Mouse (Mus musculus) heart, embryonic 15.5 days (tissue): ENCODE results near the gene Dazap2. TPM values are rescaled to one million over a fixed set of nuclear protein-coding genes. Genes with fewer than 3 reads are reported as not detected.
A peak's percentile ranks its signal among the peaks of the same experiment; 100 is the strongest.

Experiments
- ATAC-seq: fragments of 200-750 bp; cut with Nextera tagmentation; replicated peaks from 2 replicates; pipeline ENCODE4 v1.8.0; 2017; ENCODE audit warnings: low read depth, moderate TSS enrichment; ENCODE audit not compliant: insufficient number of reproducible peaks, insufficient read depth, low FRiP score
- H3K27ac ChIP-seq: fragments of 300-500 bp; sonication (generic); 2 replicates; pipeline ENCODE4 v1.5.1; 2015; ENCODE audit warnings: mild to moderate bottlenecking, inconsistent platforms
- H3K27me3 ChIP-seq: fragments of 300-500 bp; sonication (generic); 2 replicates; pipeline ENCODE4 v1.6.1; 2015; ENCODE audit warnings: inconsistent platforms
- H3K36me3 ChIP-seq: fragments of 300-500 bp; sonication (generic); 2 replicates; pipeline ENCODE4 v1.6.1; 2015; ENCODE audit warnings: mild to moderate bottlenecking, inconsistent platforms
- H3K4me1 ChIP-seq: fragments of 300-500 bp; sonication (generic); replicated peaks from 2 replicates; pipeline ENCODE4 v1.6.1; 2015; ENCODE audit warnings: inconsistent platforms
- H3K4me2 ChIP-seq: fragments of 300-500 bp; sonication (generic); 2 replicates; pipeline ENCODE4 v1.6.1; 2015; ENCODE audit warnings: inconsistent platforms, mild to moderate bottlenecking, moderate library complexity
- H3K4me3 ChIP-seq: fragments of 300-500 bp; sonication (generic); 2 replicates; pipeline ENCODE4 v1.5.1; 2015; ENCODE audit warnings: mild to moderate bottlenecking, inconsistent platforms
- H3K9ac ChIP-seq: fragments of 300-500 bp; sonication (generic); 2 replicates; pipeline ENCODE4 v1.6.1; 2015; ENCODE audit warnings: mild to moderate bottlenecking, inconsistent platforms
- H3K9me3 ChIP-seq: fragments of 300-500 bp; sonication (generic); replicated peaks from 2 replicates; pipeline ENCODE4 v1.6.1; 2016; ENCODE audit warnings: inconsistent platforms
- WGBS: fragments of 180-500 bp; shearing (Covaris S2); methylation state at CpG from one replicate; pipeline ENCODE4 v1.1.7; 2015; ENCODE audit warnings: mixed read lengths; 5-methylcytosine and 5-hydroxymethylcytosine counted together
- polyA plus RNA-seq: library from polyadenylated mRNA; unstranded; fragments of >200 nt; fragmentation: Nextera tagmentation; extraction: Ambion mirVana; gene quantifications from 2 replicates; pipeline ENCODE4 v1.2.1, GENCODE M21; 2015

Dazap2 gene
- polyA plus RNA-seq, 1 experiment from 2014 or later, result 201 TPM

GRCm38 (mm10) chr15:100627774-100628370 lies 12.7 kb downstream of the Dazap2 start:
- no peaks in the 10 kb centered on the region for H3K36me3 ChIP-seq
- peak overlapping the region; percentile 25; the same call in 1 of the 2 replicates for H3K27ac ChIP-seq
- no peak for ATAC-seq
- no peaks in the 10 kb centered on the region for H3K27me3 ChIP-seq
- H3K9ac ChIP-seq, result no peak overlapping the region
- peaks cover 13% of the 10 kb centered on the region; the same call in 1 of the 2 replicates for H3K4me1 ChIP-seq
- H3K4me3 ChIP-seq, result no peak overlapping the region
- H3K4me2 ChIP-seq, result peak overlapping the region; percentile 11; the same call in 1 of the 2 replicates
- no peaks in the 10 kb centered on the region for H3K9me3 ChIP-seq
- 15% methylated on average over 11 of the region's 11 CpGs for WGBS

DNA sequence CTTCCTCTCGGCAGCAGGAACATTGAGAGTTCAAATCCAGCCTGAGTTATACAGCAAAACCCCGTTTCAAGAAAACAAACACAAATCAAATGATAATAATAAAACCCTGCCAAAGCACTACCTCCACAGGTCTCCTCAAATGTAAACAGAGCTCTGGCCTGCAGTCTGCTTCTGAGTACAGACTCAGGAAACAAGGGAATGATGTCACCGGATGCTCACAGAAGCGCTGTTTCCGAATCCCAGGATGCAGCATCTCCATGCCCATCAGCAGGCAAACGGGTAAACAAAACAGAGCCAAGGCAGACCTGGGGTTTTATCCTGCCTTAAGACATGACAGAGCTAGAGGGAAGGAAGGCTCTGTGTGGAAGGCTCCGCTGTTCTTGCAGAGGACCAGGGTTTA lies 13.6 kb downstream of the Dazap2 start:
- Histone ChIP-seq H3K4me2 (no peak overlapping the region), H3K4me3 (no peak overlapping the region), H3K4me1 (peaks cover 13% of the 10 kb centered on the region; the same call in 1 of the 2 replicates), H3K36me3 (no peaks in the 10 kb centered on the region), H3K9me3 (no peaks in the 10 kb centered on the region), H3K9ac (no peak overlapping the region), H3K27ac (peak overlapping the region; percentile 33; the same call in 1 of the 2 replicates), H3K27me3 (0 out of 2 replicates have a peak, but pooled peaks cover 4% of the 10 kb centered on the region)
- WGBS, result 53% methylated on average over 7 of the region's 7 CpGs
- ATAC-seq, result no peak

GRCm38 (mm10) chr15:100630126-100630525 lies 15.0 kb downstream of the Dazap2 start:
- Histone ChIP-seq H3K4me2 (no peak overlapping the region), H3K9ac (no peak overlapping the region), H3K9me3 (no peaks in the 10 kb centered on the region), H3K4me1 (peaks cover 13% of the 10 kb centered on the region; the same call in 1 of the 2 replicates), H3K36me3 (no peaks in the 10 kb centered on the region), H3K4me3 (no peak overlapping the region), H3K27ac (no peak overlapping the region), H3K27me3 (peaks cover 12% of the 10 kb centered on the region; the same call in 1 of the 2 replicates)
- 71% methylated on average over 3 of the region's 3 CpGs for WGBS
- no peak for ATAC-seq

DNA sequence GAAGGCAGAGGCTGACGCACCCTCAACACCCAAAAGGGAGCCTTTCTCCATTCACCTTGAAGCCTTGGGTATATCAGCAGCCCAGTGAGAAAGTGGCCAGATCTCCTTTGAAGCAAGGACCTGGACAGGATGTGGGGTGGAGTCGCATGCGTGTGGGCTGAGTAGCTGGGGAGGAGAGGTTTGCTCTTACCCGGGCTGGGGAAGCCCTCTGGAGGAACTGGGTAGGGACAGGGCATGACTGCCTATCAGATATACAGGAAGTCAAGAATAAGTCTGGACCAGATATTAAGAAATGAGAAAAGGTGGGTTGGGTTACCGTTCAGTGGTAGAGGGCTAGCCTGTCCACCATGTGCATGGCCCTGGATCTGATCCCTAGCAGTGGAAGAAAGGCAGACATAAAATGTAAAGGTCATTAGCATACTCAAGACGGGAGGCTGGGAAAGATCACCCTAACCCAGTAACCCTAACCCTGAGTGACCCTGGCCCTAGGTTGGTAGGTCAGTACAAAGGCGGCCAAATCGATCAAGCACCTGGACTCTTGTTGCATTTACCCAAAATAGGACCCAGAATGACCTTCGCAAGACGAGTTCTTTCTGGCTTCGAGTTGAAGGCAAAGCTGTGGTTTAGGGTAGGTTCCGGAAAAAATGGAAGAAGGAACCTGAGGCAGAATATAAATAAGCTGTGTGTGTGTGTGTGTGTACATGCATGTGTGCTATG lies 16.5 kb downstream of the Dazap2 start:
- H3K27me3 ChIP-seq, result peaks cover 26% of the 10 kb centered on the region
- no peaks in the 10 kb centered on the region for H3K9me3 ChIP-seq
- H3K4me1 ChIP-seq, result peaks cover 21% of the 10 kb centered on the region
- H3K4me3 ChIP-seq, result no peak overlapping the region
- WGBS, result 72% methylated on average over 12 of the region's 12 CpGs
- no peak for ATAC-seq
- no peak overlapping the region for H3K9ac ChIP-seq
- H3K27ac ChIP-seq, result no peak overlapping the region
- H3K4me2 ChIP-seq, result no peak overlapping the region
- H3K36me3 ChIP-seq, result no peaks in the 10 kb centered on the region

- no peak for ATAC-seq
- H3K4me2 ChIP-seq, result no peak overlapping the region
- 69% methylated on average over 5 of the region's 5 CpGs for WGBS
Measured at GRCm38 (mm10) chr15:100632323-100632722, 17.2 kb downstream of the Dazap2 start.

DNA sequence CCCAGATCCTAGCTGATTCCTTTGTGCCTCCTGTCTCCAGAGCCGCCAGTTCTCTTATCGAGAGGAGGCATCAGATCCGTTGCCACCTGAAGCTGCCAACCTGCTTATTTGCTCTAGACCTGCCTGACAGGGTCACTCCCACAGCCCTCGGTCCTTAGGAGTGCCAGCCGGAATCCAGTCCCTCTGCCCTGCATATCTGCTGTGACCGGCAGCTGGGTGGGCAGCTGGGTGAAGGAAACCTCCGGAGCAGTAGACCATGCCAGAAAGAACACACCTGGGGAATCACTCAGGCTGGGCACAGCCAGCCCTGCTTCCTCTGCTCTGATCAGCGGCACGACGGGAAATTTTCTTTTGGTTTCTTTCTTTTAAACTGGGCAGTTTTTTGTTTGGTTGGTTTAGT lies 18.2 kb downstream of the Dazap2 start:
- no peak for ATAC-seq
- Histone ChIP-seq H3K36me3 (no peaks in the 10 kb centered on the region), H3K4me1 (peaks cover 22% of the 10 kb centered on the region), H3K27ac (no peak overlapping the region), H3K4me2 (no peak overlapping the region), H3K9ac (no peak overlapping the region), H3K4me3 (no peak overlapping the region), H3K9me3 (no peaks in the 10 kb centered on the region), H3K27me3 (peaks cover 42% of the 10 kb centered on the region)
- WGBS, result 75% methylated on average over 10 of the region's 10 CpGs

More at GRCm38 (mm10) chr15:100632323-100632722, 17.2 kb downstream of the Dazap2 start:
- no peak overlapping the region for H3K9ac ChIP-seq
- no peak overlapping the region for H3K27ac ChIP-seq
- H3K4me3 ChIP-seq, result no peak overlapping the region
- no peaks in the 10 kb centered on the region for H3K9me3 ChIP-seq
- peaks cover 32% of the 10 kb centered on the region for H3K27me3 ChIP-seq
- peaks cover 28% of the 10 kb centered on the region for H3K4me1 ChIP-seq
- H3K36me3 ChIP-seq, result no peaks in the 10 kb centered on the region

DNA sequence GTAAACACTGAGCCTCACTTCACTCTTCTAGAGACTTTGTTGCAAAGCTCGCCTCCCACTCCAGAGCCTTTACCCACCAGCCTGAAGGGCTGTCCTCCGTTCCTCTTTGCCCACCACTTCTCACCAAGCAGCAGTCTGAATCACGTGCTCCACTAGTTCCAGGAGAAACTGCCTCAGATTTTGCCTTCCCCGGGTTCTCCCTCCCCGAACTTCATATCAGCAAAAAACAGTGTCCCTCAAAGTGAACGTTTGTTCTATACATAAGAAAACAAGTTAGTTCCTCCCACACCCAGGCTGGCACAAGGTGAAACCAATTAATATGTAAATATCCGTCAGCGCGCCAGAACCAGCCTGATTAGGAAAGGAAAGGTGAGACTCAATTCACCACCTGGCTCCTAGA lies 20.1 kb downstream of the Dazap2 start:
- no peak for ATAC-seq
- Histone ChIP-seq H3K36me3 (no peaks in the 10 kb centered on the region), H3K4me3 (peak overlapping the region; percentile 68; the same call in 1 of the 2 replicates), H3K4me1 (peaks cover 26% of the 10 kb centered on the region), H3K9me3 (no peaks in the 10 kb centered on the region), H3K9ac (no peak overlapping the region), H3K27ac (no peak overlapping the region), H3K4me2 (peak overlapping the region; percentile 98), H3K27me3 (peaks cover 48% of the 10 kb centered on the region)
- WGBS, result 10% methylated on average over 9 of the region's 9 CpGs

DNA sequence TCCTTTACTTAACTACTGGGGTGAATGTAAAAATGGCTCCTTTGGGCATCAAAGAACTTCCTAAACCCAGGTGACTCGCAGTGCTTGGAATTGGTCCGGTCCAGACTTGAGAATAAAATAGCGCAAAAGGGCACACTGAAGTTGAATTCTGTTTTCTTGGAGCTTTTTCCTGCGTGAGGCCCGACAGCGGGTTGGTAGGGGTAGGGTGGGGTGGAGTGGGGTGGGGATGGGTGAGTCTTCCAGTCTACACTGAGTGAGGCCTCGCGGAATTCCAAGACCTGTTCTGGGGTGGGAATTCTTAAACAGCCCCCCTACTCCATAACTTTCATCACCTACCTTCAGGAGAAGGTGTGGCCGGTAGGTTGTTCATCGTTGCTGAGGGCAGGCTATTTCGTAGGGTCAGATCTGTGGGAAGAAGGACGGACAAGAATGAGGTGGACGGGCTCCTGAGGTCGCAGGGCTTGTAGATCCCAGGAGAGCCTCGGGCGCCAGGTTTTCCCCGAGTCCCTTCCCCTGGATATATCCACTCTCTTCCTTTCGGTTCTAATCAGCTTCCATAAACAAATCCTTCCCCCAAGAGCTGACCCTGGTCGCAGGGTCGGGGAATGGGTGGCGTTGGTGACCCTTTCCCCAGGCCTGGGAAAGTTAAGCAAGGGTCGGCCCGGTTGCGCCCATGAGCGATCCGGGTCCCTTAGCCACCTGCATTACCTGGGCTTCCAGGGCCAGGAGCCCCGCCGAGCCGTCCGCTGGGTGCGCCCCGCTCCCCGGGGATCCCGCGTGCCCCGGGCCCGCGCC lies 20.9 kb downstream of the Dazap2 start:
- Histone ChIP-seq H3K9me3 (no peaks in the 10 kb centered on the region), H3K4me3 (peak overlapping the region; percentile 68), H3K4me2 (peak overlapping the region; percentile 98), H3K27me3 (peaks cover 48% of the 10 kb centered on the region), H3K4me1 (peaks cover 33% of the 10 kb centered on the region), H3K9ac (peak overlapping the region; percentile 60), H3K27ac (0 out of 2 replicates have a peak overlapping the region, but pooled peaks have one; percentile 48), H3K36me3 (no peaks in the 10 kb centered on the region)
- ATAC-seq, result no peak
- 3% methylated on average over 38 of the region's 38 CpGs for WGBS

- Histone ChIP-seq H3K9ac (peak within 1 kb of the TSS; percentile 60), H3K9me3 (no peaks in the 10 kb centered on the region), H3K27ac (peak within 1 kb of the TSS; percentile 48; the same call in 1 of the 2 replicates), H3K4me2 (peak within 1 kb of the TSS; percentile 98), H3K27me3 (peaks cover 48% of the 10 kb centered on the region), H3K36me3 (no peaks in the 10 kb centered on the region), H3K4me1 (peaks cover 37% of the 10 kb centered on the region), H3K4me3 (peak within 1 kb of the TSS; percentile 68)
- peak; percentile 50 for ATAC-seq
- WGBS, result under 1% methylated on average over 71 of the region's 77 CpGs
Measured at GRCm38 (mm10) chr15:100636700-100637501, 21.8 kb downstream of the Dazap2 start, which contains the start of gene Smagp. Gene Smagp, minus strand, starts transcription at chr15:100636940.

GRCm38 (mm10) chr15:100637661-100638060 lies 22.5 kb downstream of the Dazap2 start:
- peak overlapping the region; percentile 98 for H3K4me2 ChIP-seq
- ATAC-seq, result no peak
- 18% methylated on average over 6 of the region's 6 CpGs for WGBS

More at GRCm38 (mm10) chr15:100637661-100638060, 22.5 kb downstream of the Dazap2 start:
- H3K27ac ChIP-seq, result no peak overlapping the region
- no peak overlapping the region for H3K9ac ChIP-seq
- peaks cover 48% of the 10 kb centered on the region for H3K27me3 ChIP-seq
- H3K4me3 ChIP-seq, result peak overlapping the region; percentile 68; the same call in 1 of the 2 replicates
- H3K4me1 ChIP-seq, result peaks cover 33% of the 10 kb centered on the region
- H3K9me3 ChIP-seq, result no peaks in the 10 kb centered on the region
- H3K36me3 ChIP-seq, result no peaks in the 10 kb centered on the region
